ENCODE assay signal across 8 mouse cellular contexts in the genomic region with DNA sequence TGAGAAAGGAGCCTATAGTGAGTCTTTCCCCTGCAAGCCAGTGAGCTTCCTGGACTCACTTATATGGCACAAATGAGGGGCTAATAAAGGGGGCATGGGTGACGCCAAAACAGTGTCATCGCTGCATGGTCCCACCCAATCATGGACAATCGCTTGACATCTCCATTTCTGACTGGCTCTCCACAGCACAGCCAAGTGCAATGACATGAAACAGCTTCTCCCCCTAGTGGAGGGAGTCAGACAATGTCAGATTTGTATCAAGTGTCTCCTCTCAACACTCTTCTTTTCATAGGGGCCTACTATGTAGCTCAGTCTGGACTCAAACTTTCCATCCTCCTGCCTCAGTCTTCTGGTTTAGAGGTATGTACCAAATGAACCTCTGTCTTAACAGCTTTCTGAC. TPM values are rescaled to one million over a fixed set of nuclear protein-coding genes. Genes with fewer than 3 reads are reported as not detected.
DNase-seq lines count a peak whose midpoint lies in the region; ATAC-seq and TF ChIP-seq lines count a peak whose summit lies in the region.

No protein-coding gene starts in this region.

- H3K4me3 ChIP-seq in testis, adult 2 months (ENCODE audit: control insufficient read depth, low read depth, low read length) = no peak overlapping the region
- no peak overlapping the region for H3K4me3 ChIP-seq in forebrain, embryonic 16.5 days (replicated peaks; ENCODE audit: low read length)
- no peak overlapping the region for H3K4me3 ChIP-seq in lung, adult 2 months (replicated peaks; ENCODE audit: extremely low read depth, low read depth, low read length)

- no peak overlapping the region for H3K27ac ChIP-seq in testis, adult 2 months (ENCODE audit: control insufficient read depth, insufficient read depth, low read depth, low read length)
- H3K27ac ChIP-seq in forebrain, embryonic 16.5 days (ENCODE audit: low read length) = no peak overlapping the region

- TF ChIP-seq CTCF in testis, adult 2 months (IDR thresholded peaks at IDR 0.05; ENCODE audit: control insufficient read depth, insufficient read depth, insufficient replicate concordance, low read depth, low read length) = peak; percentile 24; the same call in 1 of the 2 replicates
- peak; percentile 65 for TF ChIP-seq CTCF in lung, adult 2 months (IDR thresholded peaks at IDR 0.05; ENCODE audit: insufficient read depth, low read length)

- peaks cover 4% of the 10 kb centered on the region for H3K36me3 ChIP-seq in testis, adult 2 months (ENCODE audit: control insufficient read depth, insufficient read depth, low read length)
- peaks cover 13% of the 10 kb centered on the region for H3K36me3 ChIP-seq in forebrain, embryonic 16.5 days (ENCODE audit: control insufficient read depth, insufficient read depth)

- no peak overlapping the region for H3K4me2 ChIP-seq in forebrain, embryonic 16.5 days (ENCODE audit: low read length)

- TF ChIP-seq POLR2A in testis, adult 2 months (IDR thresholded peaks at IDR 0.05; ENCODE audit: control insufficient read depth, low read depth, low read length) = no peak
- no peak for TF ChIP-seq POLR2A in lung, adult 2 months (IDR thresholded peaks at IDR 0.05; ENCODE audit: borderline replicate concordance, extremely low read depth, low read depth, low read length)

- H3K27me3 ChIP-seq in testis, adult 2 months (ENCODE audit: control insufficient read depth, insufficient read depth, low read length) = no peaks in the 10 kb centered on the region
- H3K27me3 ChIP-seq in forebrain, embryonic 16.5 days (replicated peaks; ENCODE audit: control insufficient read depth, insufficient read depth, low read length) = no peaks in the 10 kb centered on the region

- peak; percentile 69 for ATAC-seq in forebrain, embryonic 16.5 days
- peak; percentile 74; the same call in 1 of the 2 replicates for ATAC-seq in neutrophil, adult 5-6 weeks (ENCODE audit: extremely low read depth, insufficient number of reproducible peaks, low FRiP score, poor library complexity, severe bottlenecking)

- no peaks in the 10 kb centered on the region for H3K9me3 ChIP-seq in forebrain, embryonic 16.5 days (ENCODE audit: control insufficient read depth, low read length)

- DNase-seq in adrenal gland, adult (ENCODE audit: inconsistent age in 2 of 2, low spot score in 1 of 2) = peak; percentile 52 to 86
- no peak for DNase-seq in adrenal gland, postnatal 25 days
- DNase-seq in testis, postnatal 10 days (ENCODE audit: low spot score) = no peak
- peak; percentile 36 for DNase-seq in kidney, adult 18-20 months
- no peak for DNase-seq in lung, adult 2 months

- WGBS in forebrain, embryonic 16.5 days = 48% methylated on average over 3 of the region's 3 CpGs
- 16% methylated on average over 3 of the region's 3 CpGs for WGBS in lung, adult 2 months

- H3K4me1 ChIP-seq in testis, adult 2 months (ENCODE audit: control insufficient read depth, insufficient read depth, low read length) = no peaks in the 10 kb centered on the region
- no peaks in the 10 kb centered on the region for H3K4me1 ChIP-seq in forebrain, embryonic 16.5 days (replicated peaks; ENCODE audit: control insufficient read depth, insufficient read depth, low read length)
- no peaks in the 10 kb centered on the region for H3K4me1 ChIP-seq in lung, adult 2 months (ENCODE audit: control insufficient read depth, insufficient read depth, low read length)

- H3K9ac ChIP-seq in forebrain, embryonic 16.5 days (replicated peaks; ENCODE audit: low read depth, low read length) = no peak overlapping the region

RNA-seq across cellular contexts. Expression of gene Psat1, which starts 17.9 kb away (rescaled TPM):
- total RNA-seq in adrenal gland, postnatal 25 days (2021) = 64.9 and 81.4 TPM in 2 replicates
- polyA plus RNA-seq in testis, adult 2 months (2012; rRNA removed) = 11.5 and 13.5 TPM in 2 replicates
- polyA plus RNA-seq in forebrain, embryonic 16.5 days (2015; fragmentation: Nextera tagmentation; extraction: Ambion mirVana) = 102 and 103 TPM in 2 replicates
- polyA plus RNA-seq in lung, adult 2 months (2012; rRNA removed) = 3.2 and 8.7 TPM in 2 replicates
- total RNA-seq in neutrophil, adult 5-6 weeks (2017) = 3.5 and 4.8 TPM in 2 replicates

RNA-seq across cellular contexts. Expression of gene Cep78, which starts 19.7 kb away (rescaled TPM):
- 9.9 and 11.3 TPM in 2 replicates for total RNA-seq in adrenal gland, postnatal 25 days (2021)
- 4.9 and 5.1 TPM in 2 replicates for polyA plus RNA-seq in testis, adult 2 months (2012; rRNA removed)
- polyA plus RNA-seq in forebrain, embryonic 16.5 days (2015; fragmentation: Nextera tagmentation; extraction: Ambion mirVana) = 33.2 and 36.5 TPM in 2 replicates
- polyA plus RNA-seq in lung, adult 2 months (2012; rRNA removed) = 3.0 and 3.1 TPM in 2 replicates
- 5.5 and 7.0 TPM in 2 replicates for total RNA-seq in neutrophil, adult 5-6 weeks (2017)

Comparison
In these comparisons a context has a peak if more than half of its experiments do, and no peak if none do; other contexts are left out.
1. DNase-seq: peak in adrenal gland, adult (2 of 2) and kidney, adult 18-20 months (single experiment); none in adrenal gland, postnatal 25 days (single experiment), testis, postnatal 10 days (single experiment) and lung, adult 2 months (single experiment).